Mouse (Mus musculus): ENCODE measurements around the gene Rpl14.

Rpl14 gene

DNA sequence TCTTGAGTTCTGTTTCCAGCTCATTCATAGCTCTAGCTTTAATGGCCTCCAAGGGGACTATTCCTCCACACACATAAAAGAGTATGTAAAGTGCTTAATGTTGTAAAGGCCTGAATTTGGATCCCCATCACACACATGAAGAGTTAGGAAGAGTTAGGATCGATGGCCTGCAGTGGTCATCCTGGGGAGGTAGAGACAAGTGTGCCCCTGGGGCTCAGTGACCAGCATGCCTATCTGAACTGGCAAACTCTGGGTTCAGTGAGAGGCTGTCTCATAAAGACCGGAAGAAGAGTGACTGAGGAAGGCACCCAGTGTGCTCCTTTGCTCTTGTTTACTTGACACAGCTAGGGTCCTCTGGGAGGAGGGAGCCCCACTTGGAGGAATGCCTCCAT, 914 bp upstream of the Rpl14 start:
- in situ Hi-C loops (cut with MboI, MseI): loop anchor here in 1 of 2 experiments (10.0 kb wide), 1 partner anchor 364 kb away; no protein-coding TSS in a partner anchor

DNA sequence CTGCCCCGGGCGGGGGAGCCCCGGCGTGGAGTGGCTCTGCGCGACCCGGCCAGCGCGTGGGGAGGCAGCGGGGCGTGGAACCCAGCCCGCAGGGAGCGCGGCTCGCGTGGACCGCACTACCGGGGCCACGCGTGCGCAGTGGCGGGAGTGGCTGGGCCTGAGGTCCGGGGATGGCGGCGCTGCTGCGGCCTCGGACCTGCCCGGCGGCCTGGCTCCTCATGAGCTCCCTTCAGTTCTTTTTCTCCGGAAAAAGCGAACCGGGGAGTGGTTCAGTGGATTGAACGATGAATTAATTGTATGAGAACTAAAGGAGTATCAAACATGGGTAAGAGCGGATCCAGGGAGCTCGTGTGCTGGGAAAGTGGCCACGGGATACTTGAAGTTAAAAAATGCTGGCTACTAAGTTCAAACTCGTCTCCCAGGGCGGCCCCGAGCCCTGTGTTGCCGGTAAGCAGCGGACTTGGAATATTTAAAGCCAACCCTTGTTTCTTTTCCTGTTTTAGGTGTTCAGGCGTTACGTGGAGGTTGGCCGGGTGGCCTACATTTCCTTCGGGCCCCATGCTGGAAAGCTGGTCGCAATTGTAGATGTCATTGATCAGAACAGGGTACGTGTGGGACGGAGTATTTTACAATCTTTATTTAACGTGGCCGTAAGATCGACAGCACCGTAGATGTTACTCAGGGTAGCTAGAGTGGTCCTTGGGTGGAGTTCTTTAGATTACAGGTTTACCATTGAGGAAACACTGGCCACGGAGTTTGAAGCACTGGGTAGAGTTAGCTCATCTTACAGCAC, 545 bp downstream of the Rpl14 start:
- in situ Hi-C loops (cut with MboI, MseI): loop anchor here in 1 of 2 experiments (10.0 kb wide), 1 partner anchor 363 kb away; no protein-coding TSS in a partner anchor

DNA sequence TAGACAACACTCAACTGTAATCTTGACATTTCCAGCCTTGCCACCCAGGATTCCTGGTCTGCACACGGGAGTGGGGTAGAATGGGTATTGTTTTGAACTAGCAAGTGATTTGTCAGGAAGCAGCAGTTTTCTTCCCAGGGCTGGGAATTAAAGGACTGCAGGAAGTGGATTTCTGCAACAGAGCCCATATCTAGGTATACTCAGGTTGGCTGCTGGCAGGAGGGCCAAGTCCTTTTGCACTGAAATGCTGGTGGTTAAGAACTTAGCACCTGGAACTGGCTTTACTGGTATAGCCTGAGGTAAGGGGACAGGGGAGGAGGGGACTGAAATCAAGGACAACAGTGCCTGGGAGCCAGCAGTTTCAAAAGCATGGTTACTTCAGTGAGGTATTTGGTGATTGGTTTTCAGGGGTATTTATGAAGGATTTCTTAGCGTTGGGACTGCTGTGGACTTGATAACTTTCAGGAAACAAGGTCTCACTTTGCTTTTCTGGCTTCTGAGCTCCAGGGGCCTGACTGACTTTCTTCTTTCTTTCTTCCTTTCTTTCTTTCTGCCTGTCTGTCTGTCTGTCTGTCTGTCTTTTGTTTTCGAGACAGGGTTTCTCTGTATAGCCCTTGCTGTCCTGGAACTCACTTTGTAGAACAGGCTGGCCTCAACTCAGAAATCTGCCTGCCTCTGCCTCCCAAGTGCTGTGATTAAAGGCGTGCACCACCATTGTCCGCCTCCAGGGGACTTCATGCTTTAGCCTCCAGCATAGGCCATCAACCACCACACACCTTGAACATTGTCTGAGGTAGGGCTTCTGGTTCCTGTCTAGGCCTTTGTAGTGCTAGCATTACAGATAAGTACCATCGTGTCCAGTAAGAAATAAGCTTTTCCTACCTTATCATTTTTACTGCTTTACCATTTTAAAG, 4.8 kb downstream of the Rpl14 start:
- in situ Hi-C loops (cut with MboI, MseI): loop anchor here in 1 of 2 experiments (5.0 to 10.0 kb wide), 2 partner anchors 359 to 594 kb away; partner anchors contain the start of gene Csrnp1

DNA sequence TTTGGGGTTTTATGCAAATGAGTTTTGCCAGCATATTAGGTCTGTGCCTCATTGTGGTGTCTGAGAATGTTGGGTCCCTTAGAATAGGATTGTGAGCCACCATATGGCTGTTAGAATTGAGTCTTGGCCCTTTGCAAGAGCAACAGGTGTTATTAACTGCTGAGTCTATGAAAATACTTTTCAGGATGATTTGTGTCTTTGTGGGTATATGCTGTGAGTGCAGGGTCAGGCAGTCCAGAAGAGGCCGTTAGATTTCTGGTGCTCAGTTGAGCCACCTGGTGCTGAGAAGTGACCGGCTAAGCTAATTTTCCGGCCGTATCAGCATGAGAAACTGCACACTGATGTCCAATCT, 5.4 kb downstream of the Rpl14 start:
- in situ Hi-C loops (cut with MboI, MseI): loop anchor here in 1 of 2 experiments (5.0 to 10.0 kb wide), 2 partner anchors 358 to 594 kb away; partner anchors contain the start of gene Csrnp1

DNA sequence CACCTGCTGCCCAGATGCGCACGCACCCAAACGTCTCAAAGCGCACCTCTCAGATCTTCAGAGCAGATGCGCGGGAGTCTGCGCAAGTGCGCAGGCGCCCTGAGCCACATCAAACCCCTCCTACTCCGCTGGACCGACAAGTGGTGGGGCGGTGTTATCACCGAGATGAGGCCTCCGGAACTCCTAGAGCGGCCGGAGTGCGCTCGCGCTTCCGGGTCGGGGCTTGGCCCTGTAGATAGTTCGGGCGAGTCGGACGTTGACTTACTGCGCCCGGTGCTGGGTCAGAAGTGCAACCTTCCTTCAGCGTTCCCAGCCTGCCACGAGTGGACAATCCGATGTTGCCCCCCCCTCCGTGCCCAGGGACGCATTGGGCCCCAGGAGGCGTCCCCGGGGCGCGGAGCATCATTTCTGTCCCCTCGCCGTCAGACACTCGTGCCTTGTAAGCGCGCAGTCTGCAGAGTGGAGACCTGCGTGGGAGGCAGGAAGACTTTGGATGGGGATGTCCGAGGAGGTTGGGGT, 5.9 kb downstream of the Rpl14 start:
- in situ Hi-C loops (cut with MboI, MseI): loop anchor here in 1 of 2 experiments (5.0 to 10.0 kb wide), 2 partner anchors 358 to 595 kb away; partner anchors contain the start of gene Csrnp1

DNA sequence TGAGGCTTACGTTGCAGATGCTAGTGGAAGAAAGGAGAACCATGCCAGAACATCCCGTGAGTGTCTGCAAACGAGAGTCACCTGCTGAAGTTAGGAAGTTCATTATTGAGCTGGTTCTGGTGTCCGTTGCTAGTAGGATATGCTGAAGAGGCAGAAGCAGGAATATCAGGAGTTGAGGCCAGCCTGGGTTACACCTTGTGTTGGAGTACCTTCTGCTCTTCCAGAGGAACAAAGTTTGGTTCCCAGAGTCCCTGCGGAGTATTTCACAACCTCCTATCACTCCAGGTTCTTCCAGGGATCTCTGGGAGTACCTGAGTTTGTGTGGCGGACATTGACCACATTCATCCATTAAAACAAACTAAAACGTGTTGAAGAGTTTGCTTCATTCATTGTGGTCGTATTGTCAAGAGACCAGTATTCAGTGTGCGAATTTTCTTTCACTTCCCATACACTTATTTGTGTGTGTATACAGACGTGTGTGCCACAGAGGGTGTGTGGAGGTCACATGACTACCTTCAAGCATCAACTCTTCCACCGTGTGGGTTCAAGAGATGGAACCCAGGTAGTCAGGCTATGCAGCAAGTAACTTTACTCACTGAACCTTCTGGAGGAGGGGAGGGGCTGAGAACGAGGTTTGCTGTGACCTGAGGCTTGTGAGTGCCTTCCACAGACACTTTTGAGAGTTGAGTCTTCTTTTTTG, 6.6 kb downstream of the Rpl14 start:
- in situ Hi-C loops (cut with MboI, MseI): loop anchor here in 1 of 2 experiments (5.0 to 10.0 kb wide), 2 partner anchors 357 to 596 kb away; partner anchors contain the start of gene Csrnp1

DNA sequence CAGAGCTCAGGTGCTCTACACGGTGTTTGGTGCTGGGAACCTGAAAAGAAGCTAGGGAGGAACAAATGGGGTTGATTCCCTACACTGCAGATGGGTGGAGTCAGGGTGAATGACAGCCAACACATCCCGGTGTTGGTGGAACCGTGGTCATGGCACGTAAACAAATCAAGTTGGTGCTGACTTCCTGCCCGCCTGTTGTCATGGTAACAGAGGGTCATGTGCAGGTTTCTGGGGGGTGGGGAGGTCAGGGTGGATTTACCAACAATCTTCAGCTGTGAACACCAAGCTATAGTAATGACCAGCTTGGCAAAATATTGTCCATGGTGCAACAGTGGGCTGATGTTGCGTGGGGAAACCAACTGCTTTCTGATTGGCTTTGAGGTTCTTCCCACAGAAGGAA, 7.5 kb downstream of the Rpl14 start:
- in situ Hi-C loops (cut with MboI, MseI): loop anchor here in 1 of 2 experiments (5.0 to 10.0 kb wide), 2 partner anchors 356 to 596 kb away; partner anchors contain the start of gene Csrnp1

DNA sequence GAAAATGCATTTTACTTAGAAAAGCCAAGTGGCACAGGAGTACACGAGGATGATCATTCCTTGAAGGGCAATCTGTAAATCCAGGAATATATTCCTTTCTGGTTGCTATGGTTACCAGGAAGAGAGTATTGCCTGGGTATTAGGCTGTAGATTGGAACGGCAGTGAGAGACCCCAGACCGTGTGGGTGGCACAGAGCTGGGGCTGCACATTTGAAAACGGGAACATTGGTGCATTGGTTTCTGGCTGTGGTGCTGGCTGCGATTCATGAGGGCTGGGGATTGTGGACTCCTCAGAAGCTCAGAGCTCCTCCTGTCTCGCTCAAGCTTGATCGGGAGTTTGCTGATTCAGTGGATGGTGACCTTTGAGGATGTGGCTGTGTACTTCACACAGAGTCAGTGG, 8.6 kb downstream of the Rpl14 start:
- in situ Hi-C loops (cut with MboI, MseI): loop anchor here (5.0 to 10.0 kb wide), 2 partner anchors 355 to 598 kb away; partner anchors contain the start of gene Csrnp1 (in 1 of the 2)

DNA sequence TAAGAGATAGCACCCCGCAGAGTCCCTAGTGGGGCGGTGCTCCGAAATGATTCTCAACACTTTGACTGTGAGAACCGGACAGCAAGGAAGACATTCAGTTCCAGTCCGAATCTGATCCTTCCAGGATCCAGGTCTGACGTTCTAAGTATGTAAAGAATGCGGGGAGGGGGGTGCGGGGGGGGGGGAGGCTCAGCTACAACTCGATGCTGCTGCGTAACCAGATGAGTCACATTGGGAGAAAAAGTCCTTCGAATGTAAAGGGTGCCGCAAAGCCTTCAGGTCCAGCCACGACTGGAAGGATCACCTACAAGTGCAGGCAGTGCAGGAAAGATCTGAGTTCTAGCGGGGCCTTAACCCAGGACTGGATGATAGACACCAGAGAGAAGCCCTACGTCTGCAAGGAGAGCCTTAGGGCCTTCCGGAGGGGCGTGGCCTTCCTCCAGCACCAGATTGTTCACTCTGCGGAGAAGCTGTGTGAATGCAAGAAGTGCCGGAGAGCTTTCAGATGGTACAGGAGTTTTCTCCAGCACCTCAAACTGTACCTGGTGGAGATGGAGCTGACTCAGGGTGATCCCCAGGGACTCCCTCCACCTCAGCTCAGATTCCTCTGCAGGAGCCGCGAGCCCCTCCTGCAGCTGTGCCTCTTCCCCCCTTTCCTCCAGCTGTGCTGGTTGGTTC, 10.8 kb downstream of the Rpl14 start:
- in situ Hi-C loops (cut with MboI, MseI): loop anchor here in 1 of 2 experiments (10.0 kb wide), 1 partner anchor 353 kb away; no protein-coding TSS in a partner anchor

DNA sequence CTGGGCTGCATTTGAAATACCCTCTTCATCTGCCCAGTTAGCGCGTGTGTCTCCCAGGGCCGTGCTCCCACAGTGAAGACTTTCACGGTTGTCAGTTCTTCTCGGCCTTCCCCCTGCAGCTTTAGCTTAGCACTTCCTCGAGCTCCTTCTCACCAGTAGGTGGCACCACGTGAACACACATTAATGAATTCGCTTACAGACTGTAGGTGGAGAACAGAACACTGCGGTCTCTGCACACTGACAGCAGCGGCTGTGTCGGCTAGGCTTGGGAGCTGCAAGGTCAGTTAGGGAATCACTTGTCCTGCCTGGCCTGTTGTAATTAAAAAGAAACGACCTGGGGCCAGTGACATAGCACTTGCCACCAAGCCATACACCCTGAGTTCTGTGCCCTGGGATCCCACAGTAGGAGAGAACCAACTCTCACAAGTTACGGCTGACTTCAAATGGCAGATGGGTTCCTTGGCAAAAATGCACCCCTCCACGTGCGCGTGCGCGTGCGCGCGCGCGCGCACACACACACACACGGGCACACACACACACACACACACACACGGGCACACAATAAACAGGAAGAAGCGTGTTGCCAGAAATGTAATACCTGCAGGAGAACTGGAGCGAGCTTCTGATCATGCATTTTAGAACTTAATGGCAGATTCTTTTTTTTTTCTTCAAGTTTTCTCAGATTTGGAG, 11.5 kb downstream of the Rpl14 start:
- in situ Hi-C loops (cut with MboI, MseI): loop anchor here in 1 of 2 experiments (10.0 kb wide), 1 partner anchor 352 kb away; no protein-coding TSS in a partner anchor

DNA sequence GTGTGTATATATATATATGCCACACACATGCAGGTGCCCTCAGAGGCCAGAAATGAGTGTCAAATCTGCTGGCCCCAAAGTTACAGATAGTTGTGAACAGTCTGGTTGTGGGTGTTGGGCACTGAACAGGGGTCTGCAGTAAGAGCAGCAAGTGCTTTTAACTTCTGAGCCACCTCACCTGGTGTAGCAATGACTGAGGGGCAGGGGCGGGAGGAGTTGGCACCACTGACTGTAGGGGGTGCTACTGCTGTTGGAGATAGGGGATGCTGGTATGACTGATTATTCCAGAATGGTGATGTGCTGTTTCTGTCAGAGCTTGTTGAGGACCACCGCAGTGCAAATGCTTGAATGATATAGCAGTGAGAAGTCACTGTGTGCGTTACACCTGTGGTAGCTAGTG, 12.1 kb downstream of the Rpl14 start:
- in situ Hi-C loops (cut with MboI, MseI): loop anchor here in 1 of 2 experiments (10.0 kb wide), 1 partner anchor 351 kb away; no protein-coding TSS in a partner anchor

DNA sequence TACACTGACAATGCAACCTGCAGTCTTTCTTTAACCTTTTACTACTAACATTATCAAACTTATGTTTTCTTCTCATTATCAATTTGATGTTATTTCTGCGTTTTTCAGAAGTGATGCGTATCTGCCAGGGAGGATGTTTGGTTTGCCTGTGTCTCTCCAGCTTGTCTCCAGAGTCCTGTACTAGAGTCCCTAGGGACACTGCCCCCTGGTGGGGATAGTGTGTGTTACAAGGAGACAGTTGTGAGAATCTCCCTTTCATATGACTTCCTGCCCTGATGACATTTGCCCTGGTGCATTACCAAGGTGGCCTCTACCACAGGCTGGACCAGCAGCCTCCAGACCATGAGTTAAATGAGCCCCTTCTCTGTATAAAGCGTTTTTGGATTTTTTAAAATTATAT, 15.3 kb downstream of the Rpl14 start:
- in situ Hi-C loops (cut with MboI, MseI): loop anchor here (5.0 to 10.0 kb wide), 2 partner anchors 84 to 348 kb away; no protein-coding TSS in a partner anchor

DNA sequence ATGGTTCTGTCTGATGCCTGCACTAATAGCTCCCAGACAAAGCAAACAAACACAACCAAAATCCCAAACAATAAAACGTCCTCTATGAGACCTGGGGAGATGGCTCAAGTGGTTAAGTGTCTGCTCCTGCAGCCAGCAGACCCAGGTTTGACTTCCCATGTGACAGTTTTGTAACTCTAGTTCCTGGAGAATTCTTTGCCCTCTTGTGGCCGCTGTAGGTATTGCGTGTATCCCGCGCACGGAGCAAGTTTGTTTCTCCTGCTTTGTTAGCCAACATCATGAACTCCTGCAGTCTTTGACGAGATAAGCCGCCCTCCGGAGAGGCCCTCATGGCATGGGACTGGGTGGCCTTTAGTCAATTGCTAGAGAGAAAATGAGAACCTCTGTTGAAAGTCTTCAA, 20.2 kb downstream of the Rpl14 start:
- in situ Hi-C loops (cut with MboI, MseI): no loop called here

DNA sequence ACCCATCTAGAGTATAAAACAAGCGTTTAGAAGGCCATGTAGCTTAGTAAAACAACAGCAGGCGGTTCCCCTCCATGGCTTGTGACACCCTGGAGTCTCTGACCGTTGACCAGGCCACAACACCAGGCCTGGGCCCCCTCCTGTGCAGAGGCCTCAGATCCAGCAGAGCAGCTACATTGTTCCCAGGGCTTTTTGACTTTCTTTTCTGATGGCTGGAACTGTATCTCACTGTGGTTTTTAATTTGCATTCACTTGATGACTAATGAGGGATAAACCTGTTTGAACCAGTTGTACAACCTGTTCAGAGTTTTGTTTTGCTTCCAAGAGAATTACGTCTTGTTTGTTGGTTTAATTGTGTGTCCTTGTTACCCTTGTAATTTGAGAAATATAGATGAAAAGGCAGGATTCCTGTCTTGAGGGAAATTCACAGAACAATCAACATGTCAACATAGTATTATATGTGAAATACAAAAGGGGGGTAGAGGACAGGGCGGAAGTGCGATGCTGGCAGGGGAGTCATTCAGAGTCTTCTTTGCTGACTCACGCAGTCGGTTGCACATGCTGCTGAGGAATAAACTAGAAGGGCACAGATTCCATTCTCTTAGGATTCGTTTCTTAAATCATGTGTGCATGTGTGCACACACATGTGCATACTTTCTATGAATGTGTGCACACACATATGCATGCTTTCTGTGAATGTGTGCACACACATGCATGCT, 22.3 kb downstream of the Rpl14 start:
- in situ Hi-C loops (cut with MboI, MseI): no loop called here

DNA sequence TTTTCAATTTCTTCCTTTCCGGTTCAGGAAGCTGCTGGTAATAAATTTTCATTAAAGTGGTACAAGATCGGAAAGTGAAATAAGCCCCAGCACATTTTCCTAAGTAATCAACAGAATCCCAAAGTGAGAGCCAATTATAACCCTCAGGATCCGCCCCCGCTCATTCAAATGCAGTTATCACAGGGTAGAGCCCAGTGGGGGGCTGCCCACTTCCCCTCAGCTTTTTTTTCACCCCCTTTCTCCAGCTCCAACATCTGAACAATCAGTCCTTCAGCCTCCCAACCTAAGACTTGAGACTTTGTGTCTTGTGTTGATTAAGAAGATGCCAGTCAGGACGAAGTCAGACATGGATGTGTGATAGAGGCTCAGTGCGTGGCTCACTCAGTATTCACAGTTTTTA, 23.6 kb downstream of the Rpl14 start:
- in situ Hi-C loops (cut with MboI, MseI): no loop called here

DNA sequence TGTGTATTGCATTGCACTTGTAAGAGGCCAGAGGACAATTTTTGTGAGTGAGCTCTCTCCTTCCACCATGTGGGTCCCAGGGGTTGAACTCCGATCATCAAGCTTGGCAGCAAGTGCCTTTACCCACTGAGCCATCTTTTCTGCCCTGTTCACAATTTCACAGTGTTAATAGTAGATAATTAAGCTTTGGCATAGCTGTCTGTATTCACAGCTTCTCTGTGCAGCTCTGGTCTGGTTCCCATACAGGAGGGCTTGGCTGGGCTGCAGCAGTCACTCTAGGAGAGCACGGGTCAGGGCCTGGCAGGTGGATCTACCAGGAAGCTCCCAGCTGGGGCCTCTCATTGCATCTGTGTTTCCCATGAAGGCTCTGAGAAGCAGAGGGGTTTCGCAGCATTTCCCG, 24.1 kb downstream of the Rpl14 start:
- in situ Hi-C loops (cut with MboI, MseI): no loop called here

DNA sequence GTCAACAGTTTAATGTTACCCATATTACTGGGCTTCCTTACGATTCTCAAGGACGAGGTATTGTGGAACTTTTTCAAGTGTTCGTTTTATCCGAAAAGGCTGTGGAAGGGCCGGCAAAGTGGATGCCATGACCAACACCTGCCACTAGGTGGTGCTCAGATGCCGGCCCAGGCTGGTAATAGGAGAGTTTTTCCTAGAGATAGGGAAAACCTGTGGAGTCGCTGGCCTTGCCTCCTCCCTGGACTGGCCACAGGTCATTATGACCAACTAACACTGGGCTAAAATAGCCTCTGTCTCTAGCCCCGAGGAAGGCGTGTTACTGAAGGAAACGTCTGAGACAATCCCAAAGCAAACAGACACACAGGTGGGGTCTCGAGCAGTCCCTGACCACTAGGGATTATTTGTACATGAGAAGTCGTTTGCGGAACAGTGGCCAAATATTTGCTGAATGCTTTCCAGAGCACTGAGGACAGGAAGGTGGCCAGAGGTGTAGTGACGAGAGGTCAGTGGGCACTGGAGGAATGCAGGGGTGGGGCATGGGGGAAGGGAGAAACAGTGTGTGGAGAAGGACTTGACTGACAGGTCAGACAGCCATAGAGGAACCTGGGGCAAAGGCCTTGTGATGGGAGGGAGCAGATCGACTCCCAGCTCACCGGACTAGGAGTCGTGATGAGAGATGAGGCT, 30.4 kb downstream of the Rpl14 start:
- in situ Hi-C loops (cut with MboI, MseI): no loop called here

DNA sequence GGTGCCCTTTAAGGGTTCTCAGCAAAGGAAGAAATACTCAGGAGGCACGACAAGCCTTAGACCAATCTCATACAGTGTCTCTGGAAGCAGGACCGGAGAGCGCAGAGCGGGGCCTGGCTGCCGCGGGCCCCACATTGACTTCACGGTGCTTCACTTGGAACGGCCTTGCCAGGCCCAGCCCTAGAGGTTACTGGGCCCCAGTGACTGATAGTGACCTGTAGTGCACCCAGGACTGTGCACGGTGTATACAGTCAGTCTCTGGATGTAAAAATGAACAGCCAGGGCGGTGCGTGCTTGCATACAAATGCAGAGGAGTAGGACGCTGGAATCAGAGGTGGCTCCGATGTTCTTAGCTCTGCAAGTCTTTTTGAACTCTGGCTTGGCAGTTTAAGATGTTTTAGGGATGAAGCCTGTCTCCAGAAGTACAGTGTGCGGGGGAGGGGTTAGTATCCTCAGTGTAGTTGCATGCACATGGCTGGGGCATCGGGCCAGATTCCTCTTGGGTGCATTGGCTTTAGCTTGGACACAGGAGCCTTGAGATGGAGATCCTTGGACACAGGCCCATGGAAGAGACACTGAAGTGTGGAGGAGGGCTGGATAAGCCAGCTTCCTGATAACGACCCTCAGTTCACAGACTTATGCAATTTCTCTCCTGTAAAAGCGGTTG, 31.1 kb downstream of the Rpl14 start:
- in situ Hi-C loops (cut with MboI, MseI): no loop called here
